Mouse (Mus musculus) kidney, adult 9 months (tissue): ENCODE measurements around the gene Itga1.
A peak's percentile ranks its signal among the peaks of the same experiment; 100 is the strongest.

Experiments used
- DNase-seq: peaks from one replicate; pipeline ENCODE4 v3.0.0; 2022

Itga1 gene

GRCm38 (mm10) chr13:115101355-115102191 lies at the start of gene Itga1, which contains the start of gene Gm49395:
Itga1 (minus strand) TSS chr13:115101964.
Gm49395 (minus strand) TSS chr13:115101921.
- DNase-seq: peak; percentile 98

GRCm38 (mm10) chr13:115150602-115151001 lies 48.8 kb upstream of the Itga1 start:
- peak; percentile 77 for DNase-seq

GRCm38 (mm10) chr13:115149849-115150248 lies 48.1 kb upstream of the Itga1 start:
- no peak for DNase-seq

GRCm38 (mm10) chr13:115143575-115143974 lies 41.8 kb upstream of the Itga1 start:
- DNase-seq: peak; percentile 77

DNA sequence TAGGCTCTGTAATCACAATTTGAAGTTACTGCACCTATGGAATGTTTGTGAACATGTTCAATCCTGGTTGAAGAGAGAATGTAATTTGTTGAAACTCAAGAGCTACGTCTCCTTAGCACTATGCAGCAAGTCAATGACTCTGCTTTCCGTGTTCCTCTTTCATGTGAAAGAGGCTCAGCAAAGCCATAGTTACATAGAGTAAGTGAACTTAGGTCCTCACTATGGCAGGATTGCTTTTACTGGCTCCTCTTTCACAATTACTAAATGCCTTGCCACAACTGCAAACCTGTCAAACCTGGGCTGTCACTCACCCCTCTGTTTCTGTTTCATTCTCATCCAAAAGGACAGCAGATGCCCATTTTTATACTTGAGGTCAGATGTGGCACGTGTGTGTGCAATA lies 40.3 kb upstream of the Itga1 start:
- no peak for DNase-seq

GRCm38 (mm10) chr13:115138513-115138912 lies 36.7 kb upstream of the Itga1 start:
- DNase-seq: no peak

GRCm38 (mm10) chr13:115136761-115137160 lies 35.0 kb upstream of the Itga1 start:
- no peak for DNase-seq

GRCm38 (mm10) chr13:115132435-115132834 lies 30.7 kb upstream of the Itga1 start:
- peak; percentile 76 for DNase-seq

- no peak for DNase-seq
Observed at GRCm38 (mm10) chr13:115131381-115131780, 29.6 kb upstream of the Itga1 start.

DNA sequence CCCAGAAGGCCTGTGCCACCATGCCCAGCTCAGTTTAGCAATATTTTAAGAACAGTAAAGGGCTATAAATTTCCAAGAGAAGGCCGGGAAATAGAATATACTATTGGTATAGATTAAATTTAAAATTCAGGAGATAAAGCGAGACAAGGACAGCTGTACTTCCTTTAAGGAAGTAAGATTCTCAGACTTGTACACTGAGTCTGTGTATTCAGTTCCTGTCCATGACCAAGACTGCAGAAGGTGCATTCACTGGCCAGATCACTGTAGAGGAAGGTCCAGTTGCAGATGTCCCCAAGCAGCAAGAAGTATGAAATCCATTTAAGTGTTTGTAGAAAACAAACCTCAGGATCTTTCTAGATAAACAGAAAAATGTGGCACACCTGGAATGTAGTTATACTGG lies 28.3 kb upstream of the Itga1 start:
- no peak for DNase-seq

DNA sequence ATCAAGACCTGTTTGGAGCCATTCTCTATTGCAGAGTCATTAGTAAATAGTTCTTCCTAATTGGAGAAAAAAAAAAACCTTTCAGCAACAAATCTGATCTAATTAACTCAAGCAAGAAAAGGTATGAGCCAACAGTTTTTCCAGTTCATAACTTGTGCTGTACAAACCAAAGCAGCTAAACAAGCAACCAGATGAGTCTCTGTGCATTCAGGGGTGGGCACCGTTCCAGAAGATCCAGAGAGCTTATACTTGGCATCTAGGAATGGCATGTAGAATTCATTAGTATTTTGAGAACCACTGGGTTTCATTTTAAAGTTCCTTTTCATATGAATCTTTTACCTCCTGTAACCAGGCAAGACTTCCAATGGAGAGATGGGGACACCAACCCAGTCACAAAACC lies 26.1 kb upstream of the Itga1 start:
- no peak for DNase-seq

DNA sequence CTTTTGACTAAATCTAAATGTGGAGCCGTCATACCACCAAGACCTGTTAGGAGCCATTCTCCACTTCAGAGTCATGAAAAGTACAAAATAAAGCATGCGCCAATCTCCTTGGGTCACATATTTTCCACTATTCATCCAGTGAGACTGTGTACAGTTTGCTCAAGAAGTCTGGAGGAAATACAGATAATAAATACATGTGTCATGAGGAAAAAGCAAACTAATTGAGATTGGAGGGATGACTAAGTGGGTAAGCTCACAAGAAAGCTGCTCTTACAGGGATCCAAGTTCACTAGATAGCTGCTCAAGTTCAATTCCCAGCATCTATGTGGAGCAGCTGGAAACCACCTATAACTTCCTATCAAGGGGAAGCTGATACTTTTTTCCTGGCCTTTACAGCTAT lies 24.8 kb upstream of the Itga1 start:
- DNase-seq: no peak

DNA sequence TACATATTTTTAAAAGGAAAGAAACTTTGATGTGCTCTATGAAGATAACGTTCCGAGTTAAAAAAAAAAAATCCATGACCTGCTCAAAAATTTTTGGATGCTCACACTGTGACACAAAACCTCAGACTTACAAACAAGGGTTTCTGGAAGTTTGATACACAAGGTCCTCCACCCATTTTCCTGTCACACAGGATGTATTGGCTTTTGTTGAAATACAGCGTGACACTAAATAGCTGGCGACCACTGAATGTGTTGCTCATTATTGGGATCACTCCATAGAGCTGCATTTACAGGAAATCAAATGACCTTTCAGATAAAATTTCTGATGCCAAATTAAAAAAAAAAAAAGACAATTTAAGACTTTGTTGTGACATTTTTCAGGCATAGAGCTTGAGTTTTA lies 23.4 kb upstream of the Itga1 start:
- DNase-seq: no peak

DNA sequence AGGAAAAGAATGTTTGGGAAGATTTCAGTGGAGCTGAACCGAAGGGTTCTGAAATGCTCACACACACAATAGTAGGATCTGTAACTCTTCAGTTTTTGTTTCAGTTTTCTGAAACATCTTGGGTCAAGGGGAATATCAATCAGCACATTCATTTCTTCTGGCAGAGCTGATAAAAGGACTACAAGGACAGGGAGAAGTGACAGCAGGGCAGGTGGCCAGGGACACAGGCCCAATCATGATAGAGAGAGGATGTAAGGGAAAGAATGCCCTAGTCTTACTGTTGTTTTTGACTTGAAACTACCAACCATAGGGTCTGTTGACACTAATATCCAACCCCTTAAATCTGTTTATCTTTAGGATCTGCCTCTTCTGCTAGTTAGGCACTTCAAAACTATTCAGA lies 22.8 kb upstream of the Itga1 start:
- no peak for DNase-seq

GRCm38 (mm10) chr13:115118756-115119155 lies 17.0 kb upstream of the Itga1 start:
- DNase-seq: no peak

GRCm38 (mm10) chr13:115118195-115118594 lies 16.4 kb upstream of the Itga1 start:
- no peak for DNase-seq

GRCm38 (mm10) chr13:115116930-115117621 lies 15.3 kb upstream of the Itga1 start:
- no peak for DNase-seq

DNA sequence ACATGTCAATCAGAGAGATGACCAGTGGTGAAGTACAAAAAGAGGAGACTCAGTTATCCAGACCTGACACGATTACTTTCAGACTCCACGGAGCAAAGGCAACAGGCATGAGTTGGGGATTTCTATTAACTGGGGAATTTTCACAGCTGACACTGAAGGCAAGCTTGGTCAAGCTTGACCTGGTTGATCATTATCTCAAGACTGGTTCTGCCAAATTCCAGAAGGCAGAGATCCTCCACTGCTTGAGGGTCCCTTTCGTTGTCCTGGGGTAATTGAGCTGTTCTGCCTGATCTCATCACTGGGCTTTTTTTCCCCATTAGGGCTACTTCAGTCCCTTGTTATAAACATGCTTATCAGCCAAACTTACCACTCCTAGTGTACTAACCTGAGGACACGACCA lies 7.9 kb upstream of the Itga1 start:
- DNase-seq: peak; percentile 90

GRCm38 (mm10) chr13:115107436-115107835 lies 5.7 kb upstream of the Itga1 start:
- no peak for DNase-seq

DNA sequence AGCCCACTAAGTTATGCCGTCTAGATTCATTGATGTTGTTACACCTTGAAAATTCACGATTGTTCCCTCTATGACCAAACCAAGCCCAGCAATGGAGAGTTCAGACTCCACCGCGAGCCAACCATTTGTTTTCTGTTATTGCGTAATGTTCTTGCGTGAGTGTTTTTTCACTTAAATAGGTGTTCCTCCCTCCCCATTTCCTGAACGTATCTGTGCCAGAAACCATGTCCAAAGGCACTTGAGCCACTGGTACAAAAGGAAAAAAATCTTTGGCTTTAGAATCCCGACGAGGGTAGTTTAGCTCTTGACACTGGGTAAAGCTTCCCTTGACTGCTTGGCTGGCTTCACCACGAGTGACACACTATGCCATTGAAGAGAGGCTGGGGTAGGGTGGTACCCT lies 4.4 kb upstream of the Itga1 start:
- DNase-seq: no peak

- no peak for DNase-seq
Observed at GRCm38 (mm10) chr13:115102754-115103153, 990 bp upstream of the Itga1 start.

- DNase-seq: no peak
Observed at GRCm38 (mm10) chr13:115100381-115101177, 1.2 kb downstream of the Itga1 start.

DNA sequence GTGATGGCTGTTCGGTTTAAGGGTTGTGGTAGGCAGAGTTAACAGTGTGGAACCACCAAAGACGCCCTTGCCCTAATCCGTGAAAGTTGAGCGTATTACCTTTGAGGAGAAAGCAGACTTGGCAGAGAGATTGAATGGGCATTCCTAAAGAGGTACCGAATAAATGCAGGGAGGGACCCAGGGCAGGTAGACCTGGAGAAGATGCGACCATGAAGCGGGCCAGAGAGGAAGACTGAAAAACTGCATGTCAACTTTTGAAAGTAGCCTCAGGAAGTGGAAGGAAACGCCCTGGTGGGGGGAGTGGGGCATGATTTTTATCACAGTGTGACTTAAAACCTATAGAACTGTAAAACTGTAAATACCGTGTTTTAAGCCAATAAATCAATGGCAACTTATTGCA lies 2.4 kb downstream of the Itga1 start:
- DNase-seq: no peak
